Mouse (Mus musculus): ENCODE results near the gene Cyba. TPM values are rescaled to one million over a fixed set of nuclear protein-coding genes. Genes with fewer than 3 reads are reported as not detected.

Gene Cyba
- total and polyA plus RNA-seq, 2 experiments from 2014 or later: 30.6 to 44.0 TPM

GRCm38 (mm10) chr8:122433269-122433905 is 657 bp upstream of the Cyba start:
- Histone ChIP-seq H3K4me3 (ENCODE audit: low read length) (no peak overlapping the region), H3K9ac (replicated peaks; ENCODE audit: low read length) (no peak overlapping the region), H3K4me1 (ENCODE audit: insufficient read depth, low read length) (peaks cover 10% of the 10 kb centered on the region; the same call in 1 of the 2 replicates), H3K27me3 (ENCODE audit: insufficient read depth, low read length) (no peaks in the 10 kb centered on the region), H3K36me3 (ENCODE audit: insufficient read depth, low read length) (peaks cover 27% of the 10 kb centered on the region; the same call in 1 of the 2 replicates), H3K4me2 (ENCODE audit: low read depth, low read length) (no peak overlapping the region), H3K27ac (no peak overlapping the region; the same call in 1 of the 2 replicates), H3K9me3 (ENCODE audit: low read length) (no peaks in the 10 kb centered on the region)
- DNase-seq (ENCODE audit: low spot score): peak; percentile 18
- WGBS: 68% methylated on average over 11 of the region's 11 CpGs
- peak; percentile 43 for TF ChIP-seq CTCF (IDR thresholded peaks at IDR 0.05; ENCODE audit: low read depth)
- peak; percentile 36; the same call in 1 of the 2 replicates for ATAC-seq

- peak overlapping the region; percentile 26 for H3K4me3 ChIP-seq (ENCODE audit: low read length)
- 0 out of 2 replicates have a peak, but pooled peaks have one; percentile 4 for ATAC-seq
Measured at GRCm38 (mm10) chr8:122431694-122432442, 862 bp downstream of the Cyba start.

GRCm38 (mm10) chr8:122430646-122431045 is 2.1 kb downstream of the Cyba start:
- no peak for ATAC-seq
- Histone ChIP-seq H3K4me3 (ENCODE audit: low read length) (no peak overlapping the region), H3K27ac (no peak overlapping the region), H3K4me1 (ENCODE audit: insufficient read depth, low read length) (peaks cover 10% of the 10 kb centered on the region; the same call in 1 of the 2 replicates), H3K9me3 (ENCODE audit: low read length) (no peaks in the 10 kb centered on the region), H3K4me2 (ENCODE audit: low read depth, low read length) (no peak overlapping the region), H3K36me3 (ENCODE audit: insufficient read depth, low read length) (peaks cover 15% of the 10 kb centered on the region; the same call in 1 of the 2 replicates), H3K9ac (replicated peaks; ENCODE audit: low read length) (no peak overlapping the region), H3K27me3 (ENCODE audit: insufficient read depth, low read length) (no peaks in the 10 kb centered on the region)
- DNase-seq (ENCODE audit: low spot score): no peak
- 75% methylated on average over 3 of the region's 3 CpGs for WGBS
- no peak for TF ChIP-seq CTCF (IDR thresholded peaks at IDR 0.05; ENCODE audit: low read depth)

More at GRCm38 (mm10) chr8:122431694-122432442, 862 bp downstream of the Cyba start:
- TF ChIP-seq CTCF (IDR thresholded peaks at IDR 0.05; ENCODE audit: low read depth): no peak
- H3K36me3 ChIP-seq (ENCODE audit: insufficient read depth, low read length): peaks cover 22% of the 10 kb centered on the region; the same call in 1 of the 2 replicates
- H3K9me3 ChIP-seq (ENCODE audit: low read length): no peaks in the 10 kb centered on the region
- H3K27ac ChIP-seq: peak overlapping the region; percentile 22; the same call in 1 of the 2 replicates
- H3K9ac ChIP-seq (replicated peaks; ENCODE audit: low read length): peak overlapping the region; percentile 31; the same call in 1 of the 2 replicates
- H3K4me2 ChIP-seq (ENCODE audit: low read depth, low read length): peak overlapping the region; percentile 52
- no peaks in the 10 kb centered on the region for H3K27me3 ChIP-seq (ENCODE audit: insufficient read depth, low read length)
- 40% methylated on average over 18 of the region's 18 CpGs for WGBS
- DNase-seq (ENCODE audit: low spot score): peak; percentile 26
- peaks cover 10% of the 10 kb centered on the region; the same call in 1 of the 2 replicates for H3K4me1 ChIP-seq (ENCODE audit: insufficient read depth, low read length)

GRCm38 (mm10) chr8:122430058-122430636 is 2.6 kb downstream of the Cyba start:
- 84% methylated on average over 10 of the region's 10 CpGs for WGBS
- H3K27ac ChIP-seq: no peak overlapping the region
- no peak for DNase-seq (ENCODE audit: low spot score)
- no peak for ATAC-seq
- no peak for TF ChIP-seq CTCF (IDR thresholded peaks at IDR 0.05; ENCODE audit: low read depth)
- peaks cover 10% of the 10 kb centered on the region; the same call in 1 of the 2 replicates for H3K4me1 ChIP-seq (ENCODE audit: insufficient read depth, low read length)
- no peak overlapping the region for H3K4me2 ChIP-seq (ENCODE audit: low read depth, low read length)
- no peak overlapping the region for H3K9ac ChIP-seq (replicated peaks; ENCODE audit: low read length)
- H3K9me3 ChIP-seq (ENCODE audit: low read length): no peaks in the 10 kb centered on the region
- peaks cover 15% of the 10 kb centered on the region; the same call in 1 of the 2 replicates for H3K36me3 ChIP-seq (ENCODE audit: insufficient read depth, low read length)
- no peak overlapping the region for H3K4me3 ChIP-seq (ENCODE audit: low read length)
- no peaks in the 10 kb centered on the region for H3K27me3 ChIP-seq (ENCODE audit: insufficient read depth, low read length)

- no peak overlapping the region for H3K9ac ChIP-seq (replicated peaks; ENCODE audit: low read length)
- ATAC-seq: no peak
Measured at GRCm38 (mm10) chr8:122428163-122428562, 4.6 kb downstream of the Cyba start.

GRCm38 (mm10) chr8:122427607-122428006 is 5.1 kb downstream of the Cyba start:
- 82% methylated on average over 7 of the region's 7 CpGs for WGBS
- TF ChIP-seq CTCF (IDR thresholded peaks at IDR 0.05; ENCODE audit: low read depth): no peak
- Histone ChIP-seq H3K4me1 (ENCODE audit: insufficient read depth, low read length) (peaks cover 9% of the 10 kb centered on the region; the same call in 1 of the 2 replicates), H3K9me3 (ENCODE audit: low read length) (no peaks in the 10 kb centered on the region), H3K36me3 (ENCODE audit: insufficient read depth, low read length) (no peaks in the 10 kb centered on the region), H3K27ac (no peak overlapping the region), H3K4me2 (ENCODE audit: low read depth, low read length) (no peak overlapping the region), H3K27me3 (ENCODE audit: insufficient read depth, low read length) (no peaks in the 10 kb centered on the region), H3K9ac (replicated peaks; ENCODE audit: low read length) (no peak overlapping the region), H3K4me3 (ENCODE audit: low read length) (no peak overlapping the region)
- ATAC-seq (no peak), DNase-seq (ENCODE audit: low spot score) (no peak)

More at GRCm38 (mm10) chr8:122428163-122428562, 4.6 kb downstream of the Cyba start:
- no peak for DNase-seq (ENCODE audit: low spot score)
- no peaks in the 10 kb centered on the region for H3K9me3 ChIP-seq (ENCODE audit: low read length)
- H3K4me1 ChIP-seq (ENCODE audit: insufficient read depth, low read length): peaks cover 10% of the 10 kb centered on the region; the same call in 1 of the 2 replicates
- no peak overlapping the region for H3K4me3 ChIP-seq (ENCODE audit: low read length)
- 92% methylated on average over 9 of the region's 9 CpGs for WGBS
- no peaks in the 10 kb centered on the region for H3K27me3 ChIP-seq (ENCODE audit: insufficient read depth, low read length)
- H3K4me2 ChIP-seq (ENCODE audit: low read depth, low read length): no peak overlapping the region
- TF ChIP-seq CTCF (IDR thresholded peaks at IDR 0.05; ENCODE audit: low read depth): no peak
- H3K36me3 ChIP-seq (ENCODE audit: insufficient read depth, low read length): no peaks in the 10 kb centered on the region
- H3K27ac ChIP-seq: no peak overlapping the region
